Mouse (Mus musculus) forebrain, embryonic 11.5 days (tissue): ENCODE measurements around the gene 4930447C04Rik. TPM values are rescaled to one million over a fixed set of nuclear protein-coding genes. Genes with fewer than 3 reads are reported as not detected.

Experiments
- ATAC-seq: fragments of 200-750 bp; cut with Nextera tagmentation; replicated peaks from 2 replicates; pipeline ENCODE4 v1.8.0; 2017; ENCODE audit warnings: moderate TSS enrichment; ENCODE audit not compliant: low FRiP score
- DNase-seq: peaks from one replicate; pipeline ENCODE4 v3.0.0-alpha.2; 2017; ENCODE audit warnings: low spot score
- H3K27ac ChIP-seq: fragments of 300-500 bp; sonication (generic); 2 replicates; pipeline ENCODE4 v1.5.1; 2014; ENCODE audit warnings: low read depth, low read length
- H3K27me3 ChIP-seq: fragments of 300-500 bp; sonication (generic); 2 replicates; pipeline ENCODE4 v1.6.1; 2014; ENCODE audit warnings: mild to moderate bottlenecking, low read length, mixed read lengths; ENCODE audit not compliant: control insufficient read depth, insufficient read depth
- H3K36me3 ChIP-seq: fragments of 300-500 bp; sonication (generic); 2 replicates; pipeline ENCODE4 v1.6.1; 2014; ENCODE audit warnings: mild to moderate bottlenecking, low read length, moderate library complexity, mixed read lengths; ENCODE audit not compliant: control insufficient read depth, insufficient read depth
- H3K4me1 ChIP-seq: fragments of 300-500 bp; sonication (generic); replicated peaks from 2 replicates; pipeline ENCODE4 v1.6.1; 2014; ENCODE audit warnings: low read length, mixed read lengths; ENCODE audit not compliant: control insufficient read depth, insufficient read depth
- H3K4me2 ChIP-seq: fragments of 300-500 bp; sonication (generic); 2 replicates; pipeline ENCODE4 v1.6.1; 2014; ENCODE audit warnings: low read depth, mild to moderate bottlenecking, low read length, moderate library complexity, mixed read lengths; ENCODE audit not compliant: severe bottlenecking
- H3K4me3 ChIP-seq: fragments of 300-500 bp; sonication (generic); 2 replicates; pipeline ENCODE4 v1.5.1; 2014; ENCODE audit warnings: low read depth, low read length
- H3K9ac ChIP-seq: fragments of 300-500 bp; sonication (generic); 2 replicates; pipeline ENCODE4 v1.6.1; 2014; ENCODE audit warnings: low read length
- H3K9me3 ChIP-seq: fragments of 300-500 bp; sonication (generic); 2 replicates; pipeline ENCODE4 v1.6.1; 2016; ENCODE audit warnings: low read length, mixed read lengths; ENCODE audit not compliant: control insufficient read depth
- WGBS: fragments of 180-500 bp; shearing (Covaris S2); extraction: QIAGEN DNeasy Blood & Tissue Kit; methylation state at CpG from one replicate; pipeline ENCODE4 v1.1.7; 2014; 5-methylcytosine and 5-hydroxymethylcytosine counted together
- polyA plus RNA-seq: library from polyadenylated mRNA; unstranded; fragments of >200 nt; fragmentation: Nextera tagmentation; extraction: Ambion mirVana; gene quantifications from 2 replicates; pipeline ENCODE4 v1.2.1, GENCODE M21; 2014

The 4930447C04Rik gene
- polyA plus RNA-seq, 1 experiment from 2014 or later, result 2.9 TPM

GRCm38 (mm10) chr12:72970620-72971019 is 30.0 kb upstream of the 4930447C04Rik start:
- 67% methylated on average over 14 of the region's 14 CpGs for WGBS
- Histone ChIP-seq H3K27me3 (peaks cover 26% of the 10 kb centered on the region), H3K4me3 (no peak overlapping the region), H3K9ac (no peak overlapping the region), H3K4me2 (no peak overlapping the region), H3K9me3 (no peaks in the 10 kb centered on the region), H3K27ac (no peak overlapping the region), H3K4me1 (no peaks in the 10 kb centered on the region), H3K36me3 (no peaks in the 10 kb centered on the region)
- ATAC-seq (no peak), DNase-seq (no peak)

DNA sequence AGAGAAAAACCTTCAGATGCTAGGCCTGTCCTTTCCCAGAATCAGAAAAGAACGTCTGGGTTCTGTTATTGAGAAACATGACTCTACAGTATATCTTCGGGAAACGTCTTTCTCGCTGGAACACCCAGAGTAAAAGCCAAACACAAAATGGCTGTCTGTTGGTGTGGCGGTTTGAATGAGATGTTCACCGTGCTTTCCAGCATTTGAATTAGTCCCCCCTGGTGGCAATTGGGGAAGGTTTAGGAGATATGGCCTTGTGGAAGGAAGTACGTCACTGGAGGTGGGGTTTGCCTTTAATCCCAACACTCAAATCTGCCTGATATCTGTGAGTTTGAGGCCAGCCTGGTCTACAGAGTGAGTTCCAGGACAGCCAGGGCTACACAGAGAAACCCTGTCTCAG is 27.0 kb upstream of the 4930447C04Rik start:
- Histone ChIP-seq H3K4me2 (no peak overlapping the region), H3K27me3 (peaks cover 13% of the 10 kb centered on the region; the same call in 1 of the 2 replicates), H3K9me3 (no peaks in the 10 kb centered on the region), H3K4me1 (no peaks in the 10 kb centered on the region), H3K36me3 (no peaks in the 10 kb centered on the region), H3K9ac (no peak overlapping the region), H3K27ac (no peak overlapping the region), H3K4me3 (no peak overlapping the region)
- WGBS, result 83% methylated on average over 7 of the region's 7 CpGs
- ATAC-seq (no peak), DNase-seq (no peak)

GRCm38 (mm10) chr12:72962761-72963160 is 22.2 kb upstream of the 4930447C04Rik start:
- no peak overlapping the region for H3K4me3 ChIP-seq
- H3K9me3 ChIP-seq, result no peaks in the 10 kb centered on the region
- no peak overlapping the region for H3K4me2 ChIP-seq
- H3K27me3 ChIP-seq, result no peaks in the 10 kb centered on the region; the same call in 1 of the 2 replicates
- ATAC-seq (no peak), DNase-seq (no peak)
- H3K36me3 ChIP-seq, result no peaks in the 10 kb centered on the region
- no peak overlapping the region for H3K9ac ChIP-seq
- H3K4me1 ChIP-seq, result no peaks in the 10 kb centered on the region
- 60% methylated on average over 6 of the region's 6 CpGs for WGBS
- no peak overlapping the region for H3K27ac ChIP-seq

- Histone ChIP-seq H3K4me1 (no peaks in the 10 kb centered on the region), H3K4me3 (no peak overlapping the region), H3K9ac (no peak overlapping the region), H3K4me2 (no peak overlapping the region), H3K36me3 (no peaks in the 10 kb centered on the region), H3K9me3 (no peaks in the 10 kb centered on the region), H3K27ac (no peak overlapping the region), H3K27me3 (peaks cover 2% of the 10 kb centered on the region; the same call in 1 of the 2 replicates)
- no peak for DNase-seq
- WGBS, result 94% methylated on average over 3 of the region's 3 CpGs
- no peak for ATAC-seq
Observed at GRCm38 (mm10) chr12:72958446-72958845, 17.9 kb upstream of the 4930447C04Rik start.

- no peak overlapping the region for H3K4me2 ChIP-seq
- no peak overlapping the region for H3K4me3 ChIP-seq
- no peaks in the 10 kb centered on the region for H3K9me3 ChIP-seq
- WGBS, result 80% methylated on average over 6 of the region's 6 CpGs
- no peaks in the 10 kb centered on the region for H3K36me3 ChIP-seq
- ATAC-seq (no peak), DNase-seq (no peak)
- H3K9ac ChIP-seq, result no peak overlapping the region
- H3K4me1 ChIP-seq, result no peaks in the 10 kb centered on the region
- H3K27me3 ChIP-seq, result peaks cover 6% of the 10 kb centered on the region; the same call in 1 of the 2 replicates
- no peak overlapping the region for H3K27ac ChIP-seq
Observed at GRCm38 (mm10) chr12:72957829-72958424, 17.4 kb upstream of the 4930447C04Rik start.

GRCm38 (mm10) chr12:72954906-72955305 is 14.3 kb upstream of the 4930447C04Rik start:
- H3K36me3 ChIP-seq, result no peaks in the 10 kb centered on the region
- no peak overlapping the region for H3K4me3 ChIP-seq
- H3K4me1 ChIP-seq, result no peaks in the 10 kb centered on the region
- no peak overlapping the region for H3K4me2 ChIP-seq
- no peaks in the 10 kb centered on the region for H3K9me3 ChIP-seq
- DNase-seq (no peak), ATAC-seq (no peak)
- no peak overlapping the region for H3K27ac ChIP-seq
- no peak overlapping the region for H3K9ac ChIP-seq
- WGBS, result 76% methylated on average over 4 of the region's 4 CpGs
- peaks cover 17% of the 10 kb centered on the region for H3K27me3 ChIP-seq

DNA sequence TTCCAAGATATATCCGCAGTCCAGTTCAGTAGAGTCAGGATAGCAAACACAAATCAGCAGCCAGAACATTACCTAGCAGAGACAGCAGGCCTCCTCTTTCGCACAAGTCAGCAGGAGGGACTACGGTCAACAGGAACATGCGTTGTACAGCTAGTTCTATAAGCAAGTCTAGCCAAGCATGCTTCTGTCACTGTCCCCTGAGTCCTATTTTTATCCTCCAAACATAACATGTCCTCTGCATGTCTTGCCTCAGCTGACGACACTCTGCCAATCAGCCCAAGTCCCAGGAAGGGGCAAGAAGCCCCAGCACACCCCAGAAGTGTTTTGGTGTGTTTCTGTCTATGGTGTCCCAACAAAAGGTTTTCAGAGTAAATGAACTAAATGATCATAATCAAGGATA is 13.3 kb upstream of the 4930447C04Rik start:
- WGBS, result 90% methylated on average over 5 of the region's 5 CpGs
- no peak overlapping the region for H3K4me3 ChIP-seq
- H3K27me3 ChIP-seq, result peaks cover 28% of the 10 kb centered on the region
- ATAC-seq (no peak), DNase-seq (no peak)
- no peaks in the 10 kb centered on the region for H3K9me3 ChIP-seq
- no peaks in the 10 kb centered on the region for H3K4me1 ChIP-seq
- no peaks in the 10 kb centered on the region for H3K36me3 ChIP-seq
- H3K9ac ChIP-seq, result no peak overlapping the region
- no peak overlapping the region for H3K27ac ChIP-seq
- no peak overlapping the region for H3K4me2 ChIP-seq

- Histone ChIP-seq H3K4me3 (no peak overlapping the region), H3K9ac (no peak overlapping the region), H3K27ac (no peak overlapping the region), H3K4me1 (no peaks in the 10 kb centered on the region), H3K27me3 (peaks cover 31% of the 10 kb centered on the region), H3K36me3 (no peaks in the 10 kb centered on the region), H3K9me3 (no peaks in the 10 kb centered on the region), H3K4me2 (no peak overlapping the region)
- DNase-seq (no peak), ATAC-seq (no peak)
- WGBS, result 89% methylated on average over 5 of the region's 5 CpGs
Observed at GRCm38 (mm10) chr12:72953089-72953488, 12.5 kb upstream of the 4930447C04Rik start.

GRCm38 (mm10) chr12:72947335-72947734 is 6.8 kb upstream of the 4930447C04Rik start:
- Histone ChIP-seq H3K9ac (no peak overlapping the region), H3K9me3 (no peaks in the 10 kb centered on the region), H3K4me1 (peaks cover 7% of the 10 kb centered on the region; the same call in 1 of the 2 replicates), H3K4me2 (no peak overlapping the region), H3K36me3 (no peaks in the 10 kb centered on the region), H3K27me3 (peaks cover 72% of the 10 kb centered on the region), H3K4me3 (no peak overlapping the region), H3K27ac (no peak overlapping the region)
- WGBS, result 11% methylated on average over 2 of the region's 2 CpGs
- DNase-seq, result no peak
- no peak for ATAC-seq
